Mouse (Mus musculus) liver, embryonic 14.5 days (tissue): Measurements from ENCODE around the gene Rnf19b.

ENCODE experiments used
- CTCF ChIP-seq: IDR thresholded peaks from 2 replicates; pipeline ENCODE4 v1.5.1; 2016; ENCODE audit warnings: antibody characterized with exemption, low read depth, control low read depth
- EP300 ChIP-seq: IDR thresholded peaks from 2 replicates; pipeline ENCODE4 v1.6.1; 2016; ENCODE audit warnings: antibody characterized with exemption, low read depth

DNA sequence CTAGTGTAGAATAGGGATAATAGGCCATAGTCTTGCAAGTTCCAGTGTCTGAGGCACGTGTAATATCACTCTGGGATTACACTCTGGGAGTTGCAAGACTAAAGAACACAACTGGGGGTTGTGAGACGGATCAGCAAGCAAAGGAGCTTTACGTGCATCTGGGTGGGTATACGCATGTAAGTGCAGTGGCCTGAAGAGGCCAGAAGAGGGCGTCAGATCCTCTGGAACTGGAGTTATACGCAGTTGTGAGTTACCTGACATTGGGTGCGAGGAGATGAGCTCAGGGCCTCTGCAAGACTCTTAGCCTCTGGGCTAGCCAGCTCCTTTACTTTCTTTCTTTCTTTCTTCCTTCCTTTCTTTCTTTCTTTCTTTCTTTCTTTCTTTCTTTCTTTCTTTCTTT is 38.9 kb downstream of the Rnf19b start:
- TF ChIP-seq EP300 (no peak), CTCF (peak; percentile 29)
